Mouse (Mus musculus): ENCODE results near the gene Lhb. TPM values are rescaled to one million over a fixed set of nuclear protein-coding genes. Genes with fewer than 3 reads are reported as not detected.

Lhb gene
- total and polyA plus RNA-seq, 2 experiments: not detected

- no peaks in the 10 kb centered on the region for H3K27me3 ChIP-seq (ENCODE audit: control insufficient read depth, insufficient read depth, low read length)
- peak; percentile 100 for DNase-seq (ENCODE audit: extremely low read depth, low read depth, low spot score)
- peak within 1 kb of the TSS; percentile 11 for H3K27ac ChIP-seq (replicated peaks; ENCODE audit: insufficient read depth, low read depth, low read length)
- H3K9ac ChIP-seq (ENCODE audit: low read depth, low read length): peak within 1 kb of the TSS; percentile 72
- H3K36me3 ChIP-seq (ENCODE audit: control insufficient read depth, insufficient read depth, low read length): no peaks in the 10 kb centered on the region
- peak; percentile 61; the same call in 1 of the 2 replicates for TF ChIP-seq POLR2A (IDR thresholded peaks at IDR 0.05; ENCODE audit: extremely low read depth, insufficient read depth, low read length)
- peak; percentile 94 for TF ChIP-seq CTCF (IDR thresholded peaks at IDR 0.05; ENCODE audit: low read depth, low read length)
- H3K79me2 ChIP-seq (ENCODE audit: control insufficient read depth, insufficient read depth, low read length): peaks cover 12% of the 10 kb centered on the region; the same call in 1 of the 2 replicates
- WGBS: 1% methylated on average over 45 of the region's 45 CpGs
- H3K4me1 ChIP-seq (ENCODE audit: control insufficient read depth, insufficient read depth, low read length): peaks cover 14% of the 10 kb centered on the region
- peak within 1 kb of the TSS; percentile 61 for H3K4me3 ChIP-seq (ENCODE audit: insufficient read depth, low read depth, low read length)
These were observed 13.8 kb downstream of the Lhb start, which contains the start of gene Gys1 for GRCm38 (mm10) chr7:45434203-45435015. Gys1 (plus strand) TSS chr7:45434844.

DNA sequence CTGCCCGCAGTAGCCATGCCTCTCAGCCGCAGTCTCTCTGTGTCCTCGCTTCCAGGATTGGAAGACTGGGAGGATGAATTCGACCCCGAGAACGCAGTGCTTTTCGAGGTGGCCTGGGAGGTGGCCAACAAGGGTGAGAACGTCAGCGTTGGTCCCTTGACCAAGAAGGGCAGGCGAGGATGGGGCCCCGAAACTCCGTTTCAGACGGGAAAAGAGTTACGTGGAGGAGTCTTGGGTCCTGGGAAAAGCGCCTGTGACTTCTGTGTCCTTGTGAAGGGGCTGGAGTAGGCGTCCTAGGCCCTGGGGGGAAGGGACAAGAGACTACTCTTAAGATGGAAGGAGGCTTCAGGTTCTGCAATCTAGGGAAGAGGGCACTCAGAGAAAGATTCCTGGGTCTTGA, 14.4 kb downstream of the Lhb start:
- Histone ChIP-seq H3K27ac (replicated peaks; ENCODE audit: insufficient read depth, low read depth, low read length) (peak overlapping the region; percentile 11; the same call in 1 of the 2 replicates), H3K9ac (ENCODE audit: low read depth, low read length) (peak overlapping the region; percentile 72), H3K27me3 (ENCODE audit: control insufficient read depth, insufficient read depth, low read length) (no peaks in the 10 kb centered on the region), H3K4me3 (ENCODE audit: insufficient read depth, low read depth, low read length) (peak overlapping the region; percentile 61), H3K79me2 (ENCODE audit: control insufficient read depth, insufficient read depth, low read length) (peaks cover 12% of the 10 kb centered on the region; the same call in 1 of the 2 replicates), H3K4me1 (ENCODE audit: control insufficient read depth, insufficient read depth, low read length) (peaks cover 14% of the 10 kb centered on the region), H3K36me3 (ENCODE audit: control insufficient read depth, insufficient read depth, low read length) (no peaks in the 10 kb centered on the region)
- TF ChIP-seq POLR2A (IDR thresholded peaks at IDR 0.05; ENCODE audit: extremely low read depth, insufficient read depth, low read length) (no peak), CTCF (IDR thresholded peaks at IDR 0.05; ENCODE audit: low read depth, low read length) (no peak)
- under 1% methylated on average over 16 of the region's 16 CpGs for WGBS
- no peak for DNase-seq (ENCODE audit: extremely low read depth, low read depth, low spot score)

- DNase-seq (ENCODE audit: extremely low read depth, low read depth, low spot score): no peak
- 88% methylated on average over 5 of the region's 5 CpGs for WGBS
- no peaks in the 10 kb centered on the region; the same call in 1 of the 2 replicates for H3K36me3 ChIP-seq (ENCODE audit: control insufficient read depth, insufficient read depth, low read length)
- H3K9ac ChIP-seq (ENCODE audit: low read depth, low read length): no peak overlapping the region
- no peak for TF ChIP-seq POLR2A (IDR thresholded peaks at IDR 0.05; ENCODE audit: extremely low read depth, insufficient read depth, low read length)
- TF ChIP-seq CTCF (IDR thresholded peaks at IDR 0.05; ENCODE audit: low read depth, low read length): no peak
- H3K79me2 ChIP-seq (ENCODE audit: control insufficient read depth, insufficient read depth, low read length): peaks cover 8% of the 10 kb centered on the region; the same call in 1 of the 2 replicates
- H3K4me1 ChIP-seq (ENCODE audit: control insufficient read depth, insufficient read depth, low read length): peaks cover 14% of the 10 kb centered on the region
- H3K4me3 ChIP-seq (ENCODE audit: insufficient read depth, low read depth, low read length): no peak overlapping the region
- no peak overlapping the region for H3K27ac ChIP-seq (replicated peaks; ENCODE audit: insufficient read depth, low read depth, low read length)
- H3K27me3 ChIP-seq (ENCODE audit: control insufficient read depth, insufficient read depth, low read length): no peaks in the 10 kb centered on the region
These were observed 15.8 kb downstream of the Lhb start for GRCm38 (mm10) chr7:45436444-45436843.

GRCm38 (mm10) chr7:45437046-45437445, 16.4 kb downstream of the Lhb start:
- Histone ChIP-seq H3K4me1 (ENCODE audit: control insufficient read depth, insufficient read depth, low read length) (peaks cover 14% of the 10 kb centered on the region), H3K27me3 (ENCODE audit: control insufficient read depth, insufficient read depth, low read length) (no peaks in the 10 kb centered on the region), H3K27ac (replicated peaks; ENCODE audit: insufficient read depth, low read depth, low read length) (no peak overlapping the region), H3K9ac (ENCODE audit: low read depth, low read length) (no peak overlapping the region), H3K79me2 (ENCODE audit: control insufficient read depth, insufficient read depth, low read length) (peaks cover 8% of the 10 kb centered on the region; the same call in 1 of the 2 replicates), H3K36me3 (ENCODE audit: control insufficient read depth, insufficient read depth, low read length) (no peaks in the 10 kb centered on the region; the same call in 1 of the 2 replicates), H3K4me3 (ENCODE audit: insufficient read depth, low read depth, low read length) (no peak overlapping the region)
- TF ChIP-seq POLR2A (IDR thresholded peaks at IDR 0.05; ENCODE audit: extremely low read depth, insufficient read depth, low read length) (no peak), CTCF (IDR thresholded peaks at IDR 0.05; ENCODE audit: low read depth, low read length) (no peak)
- DNase-seq (ENCODE audit: extremely low read depth, low read depth, low spot score): no peak
- 90% methylated on average over 6 of the region's 6 CpGs for WGBS

- no peaks in the 10 kb centered on the region for H3K27me3 ChIP-seq (ENCODE audit: control insufficient read depth, insufficient read depth, low read length)
- H3K79me2 ChIP-seq (ENCODE audit: control insufficient read depth, insufficient read depth, low read length): peaks cover 8% of the 10 kb centered on the region; the same call in 1 of the 2 replicates
- H3K9ac ChIP-seq (ENCODE audit: low read depth, low read length): no peak within 1 kb of the TSS
- H3K36me3 ChIP-seq (ENCODE audit: control insufficient read depth, insufficient read depth, low read length): no peaks in the 10 kb centered on the region; the same call in 1 of the 2 replicates
- peaks cover 14% of the 10 kb centered on the region for H3K4me1 ChIP-seq (ENCODE audit: control insufficient read depth, insufficient read depth, low read length)
- H3K27ac ChIP-seq (replicated peaks; ENCODE audit: insufficient read depth, low read depth, low read length): no peak within 1 kb of the TSS
- H3K4me3 ChIP-seq (ENCODE audit: insufficient read depth, low read depth, low read length): no peak within 1 kb of the TSS
- WGBS: 64% methylated on average over 19 of the region's 19 CpGs
- DNase-seq (ENCODE audit: extremely low read depth, low read depth, low spot score): no peak
- no peak for TF ChIP-seq CTCF (IDR thresholded peaks at IDR 0.05; ENCODE audit: low read depth, low read length)
- 0 out of 2 replicates have a peak, but pooled peaks have one; percentile 11 for TF ChIP-seq POLR2A (IDR thresholded peaks at IDR 0.05; ENCODE audit: extremely low read depth, insufficient read depth, low read length)
These were observed 17.1 kb downstream of the Lhb start, which contains the start of gene Ruvbl2 for GRCm38 (mm10) chr7:45437521-45438276. Ruvbl2 (minus strand) TSS chr7:45438096.

Measured in liver, adult 2 months (tissue).